Mouse (Mus musculus): ENCODE measurements around the gene Tceanc.

Tceanc gene

GRCm38 (mm10) chrX:166518345-166518744, at the start of gene Tceanc:
Tceanc (minus strand) TSS chrX:166518567.
- no peak for DNase-seq (ENCODE audit: low spot score in 2 of 2)

DNA sequence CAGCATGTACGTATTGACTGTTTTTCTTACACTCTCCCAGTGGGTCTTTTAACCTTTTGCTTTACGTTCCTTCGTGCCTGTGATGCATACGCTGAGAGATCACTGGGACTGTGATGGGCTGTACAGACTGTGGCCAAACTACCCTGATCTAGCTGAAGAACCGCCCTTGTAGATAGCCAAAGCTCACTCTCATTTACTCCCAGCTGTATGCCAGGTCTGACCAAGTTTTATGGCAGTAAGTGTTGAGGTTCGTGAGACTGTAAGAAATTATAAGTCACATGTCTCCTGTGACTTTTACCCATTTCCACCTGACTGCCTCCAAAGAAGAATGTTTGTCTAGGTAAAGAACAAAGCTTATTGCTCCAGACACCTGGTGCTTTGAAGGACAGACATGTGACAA, 47.6 kb upstream of the Tceanc start:
- DNase-seq (ENCODE audit: low spot score in 2 of 2), result no peak

DNA sequence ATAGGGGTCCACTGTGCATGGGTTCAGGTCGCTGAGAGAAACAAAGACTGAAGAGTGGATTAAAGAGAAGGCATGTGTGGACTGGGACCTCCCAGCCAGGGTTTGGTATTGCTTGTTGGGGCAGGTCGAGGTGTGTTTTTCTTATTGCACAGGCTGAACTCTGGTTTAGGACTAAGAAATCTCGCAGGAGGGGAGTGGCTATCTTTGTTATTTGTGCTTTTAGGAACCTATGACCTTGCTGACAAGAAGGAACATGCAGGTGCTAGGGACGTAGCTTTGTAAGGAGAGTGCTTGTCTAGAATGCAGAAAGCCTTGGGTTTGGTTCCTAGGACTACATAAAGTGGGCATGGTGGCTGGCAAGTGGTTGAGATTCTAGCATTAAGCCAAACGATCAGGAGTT, 47.0 kb upstream of the Tceanc start:
- DNase-seq (ENCODE audit: low spot score in 2 of 2), result no peak

DNA sequence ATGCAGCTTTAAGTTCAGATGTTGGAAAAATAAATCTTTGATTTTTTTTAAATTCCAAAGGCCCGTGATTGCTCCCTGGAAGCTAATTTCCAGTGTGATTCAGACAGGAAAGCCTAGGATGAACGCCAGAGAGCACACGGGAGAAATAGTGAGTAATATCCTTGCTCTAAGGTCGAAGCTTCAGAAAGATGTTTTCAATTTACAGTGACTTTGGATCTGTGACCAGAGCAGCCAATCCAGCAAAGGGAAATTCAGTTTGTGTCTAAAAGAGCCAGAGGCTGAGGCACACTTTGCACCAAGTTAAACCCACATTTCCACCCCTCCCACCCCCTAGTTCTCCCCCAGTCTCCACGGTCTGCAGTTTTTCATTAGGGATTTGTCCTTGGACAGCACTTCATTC, 46.5 kb upstream of the Tceanc start:
- no peak for DNase-seq (ENCODE audit: low spot score in 2 of 2)

- no peak for DNase-seq (ENCODE audit: low spot score in 2 of 2)
These were observed 41.0 kb upstream of the Tceanc start for GRCm38 (mm10) chrX:166559333-166559732.

- no peak for DNase-seq (ENCODE audit: low spot score in 2 of 2)
These were observed 34.0 kb upstream of the Tceanc start for GRCm38 (mm10) chrX:166552355-166552754.

DNA sequence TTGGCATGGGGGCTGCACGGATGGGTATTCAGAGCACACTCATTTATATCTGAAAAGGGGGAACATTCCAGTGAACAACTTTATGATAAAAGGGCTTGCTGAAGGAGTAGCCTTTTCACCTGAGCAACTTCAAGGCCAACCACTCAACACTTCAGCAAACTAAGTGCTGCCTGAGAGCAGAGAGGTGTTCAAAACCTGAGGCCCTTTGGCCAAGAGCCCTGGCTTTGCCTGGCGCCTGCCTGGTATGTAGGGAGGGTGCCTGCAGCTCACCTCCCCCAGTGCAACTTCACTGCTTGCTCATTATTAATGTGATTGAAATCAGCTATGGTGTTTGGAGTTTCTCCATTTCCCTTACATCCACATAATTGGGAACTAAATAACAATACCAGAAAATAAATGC, 28.1 kb upstream of the Tceanc start:
- DNase-seq (ENCODE audit: low spot score in 2 of 2), result no peak

GRCm38 (mm10) chrX:166535138-166535537, 16.8 kb upstream of the Tceanc start:
- no peak for DNase-seq (ENCODE audit: low spot score in 2 of 2)

DNA sequence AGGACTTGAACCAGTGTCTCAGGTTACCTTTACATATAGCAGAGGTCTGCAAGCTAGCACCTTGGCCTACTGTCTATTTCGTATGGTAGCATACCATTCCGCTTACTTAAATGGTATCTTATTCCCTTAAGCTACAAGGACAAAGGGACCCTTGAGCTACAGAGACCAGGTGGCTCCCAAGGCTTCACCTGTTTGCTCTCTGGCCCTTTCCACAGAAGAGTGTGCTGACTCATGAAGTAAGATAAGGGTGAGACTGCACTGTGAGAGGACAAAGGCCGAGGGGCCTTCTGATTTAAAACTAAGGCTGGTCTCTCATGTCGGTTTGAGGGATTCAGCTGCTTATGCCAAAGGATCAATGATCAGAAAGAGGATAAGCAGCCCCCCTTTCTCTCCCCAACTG, 15.1 kb upstream of the Tceanc start:
- DNase-seq (ENCODE audit: low spot score in 2 of 2), result no peak

GRCm38 (mm10) chrX:166531671-166532070, 13.3 kb upstream of the Tceanc start:
- no peak for DNase-seq (ENCODE audit: low spot score in 2 of 2)

DNA sequence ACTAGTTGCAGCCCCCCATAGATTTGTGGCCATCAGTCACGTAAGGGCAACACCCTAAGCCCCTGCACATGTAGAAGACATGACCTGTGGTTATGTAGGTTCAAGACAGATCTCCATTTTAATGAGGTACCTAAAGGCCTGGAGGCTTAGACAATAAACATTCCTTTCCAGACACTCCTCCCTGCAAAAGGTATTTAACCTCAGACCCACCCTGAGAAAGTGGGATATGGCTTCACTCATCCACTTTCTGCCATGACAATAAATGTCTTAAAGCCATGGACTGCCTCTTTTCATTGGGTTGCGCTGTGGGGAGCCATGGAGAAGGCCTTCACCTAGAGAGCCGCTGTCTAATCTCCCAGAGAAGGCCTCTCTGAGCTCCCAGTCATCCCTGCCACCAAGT, 9.8 kb upstream of the Tceanc start:
- DNase-seq (ENCODE audit: low spot score in 2 of 2), result no peak

DNA sequence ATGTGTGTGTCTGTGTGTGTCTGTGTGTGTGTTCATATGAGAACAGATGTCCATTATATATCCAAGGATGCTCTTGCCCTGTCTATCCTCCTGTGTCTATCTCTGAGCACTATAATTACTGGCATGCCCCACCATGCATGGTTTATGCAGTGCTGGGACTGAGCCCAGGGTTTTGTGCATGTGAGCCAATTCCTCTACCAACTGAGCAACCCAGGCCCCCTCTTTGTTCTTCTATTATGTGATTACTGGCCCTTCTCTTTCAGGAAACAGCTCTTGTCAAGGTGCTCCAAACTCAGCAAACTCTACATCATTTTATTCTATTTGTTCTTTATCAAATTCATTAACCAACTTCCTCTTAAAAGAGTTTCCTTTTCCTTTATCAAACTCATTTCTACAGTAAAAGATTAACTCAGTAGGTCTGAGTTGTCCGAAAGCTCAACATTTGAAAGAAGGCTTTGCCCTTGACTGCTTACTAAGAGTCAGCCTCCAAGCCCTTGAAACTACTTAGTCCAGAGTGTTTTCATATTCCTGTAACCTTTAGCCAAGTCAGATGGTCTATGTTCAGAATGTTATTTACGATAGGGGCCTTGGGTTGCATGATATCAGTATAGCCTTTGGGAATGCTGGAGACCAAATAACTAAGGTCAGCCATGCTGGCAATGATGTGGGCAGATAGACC, 7.4 kb upstream of the Tceanc start:
- DNase-seq (ENCODE audit: low spot score in 2 of 2), result no peak

DNA sequence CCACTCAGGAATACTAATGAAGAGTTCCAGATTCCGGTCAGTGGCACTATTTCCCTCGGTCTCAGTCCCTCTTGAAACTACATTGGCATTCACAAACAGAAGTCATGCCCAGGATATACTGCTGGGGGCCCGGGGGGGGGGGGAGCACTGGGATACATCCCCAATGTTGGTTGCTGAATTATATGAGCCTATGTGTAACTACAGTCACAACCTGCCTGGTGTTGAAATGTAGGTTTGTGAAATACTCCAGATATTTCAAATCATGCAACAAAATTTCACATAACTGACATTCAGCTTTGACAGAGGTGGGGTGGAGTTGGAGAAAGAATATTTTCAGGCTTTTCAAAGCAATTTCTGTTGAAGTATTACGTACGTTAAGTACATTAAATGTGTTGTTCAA, 2.4 kb upstream of the Tceanc start:
- DNase-seq (ENCODE audit: low spot score in 2 of 2), result no peak

DNA sequence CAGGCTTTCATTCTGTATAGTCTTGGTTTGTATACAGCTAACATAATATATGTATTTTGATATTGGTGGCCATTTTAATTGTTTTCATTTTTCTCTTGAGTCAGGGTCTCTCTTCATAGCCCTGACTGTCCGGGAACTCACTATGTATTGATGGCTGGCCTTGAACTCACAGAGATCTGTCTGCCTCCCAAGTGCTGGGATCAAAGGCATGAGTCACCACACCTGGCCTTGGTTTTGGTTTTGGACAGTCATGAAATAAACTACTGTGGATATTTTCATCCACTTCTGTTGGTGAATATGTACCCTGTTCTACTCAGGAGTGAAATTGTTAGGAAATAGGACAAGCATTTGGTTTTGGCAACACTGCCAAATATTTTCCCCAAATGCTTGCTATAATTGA, 1.7 kb downstream of the Tceanc start:
- no peak for DNase-seq (ENCODE audit: low spot score in 2 of 2)

DNA sequence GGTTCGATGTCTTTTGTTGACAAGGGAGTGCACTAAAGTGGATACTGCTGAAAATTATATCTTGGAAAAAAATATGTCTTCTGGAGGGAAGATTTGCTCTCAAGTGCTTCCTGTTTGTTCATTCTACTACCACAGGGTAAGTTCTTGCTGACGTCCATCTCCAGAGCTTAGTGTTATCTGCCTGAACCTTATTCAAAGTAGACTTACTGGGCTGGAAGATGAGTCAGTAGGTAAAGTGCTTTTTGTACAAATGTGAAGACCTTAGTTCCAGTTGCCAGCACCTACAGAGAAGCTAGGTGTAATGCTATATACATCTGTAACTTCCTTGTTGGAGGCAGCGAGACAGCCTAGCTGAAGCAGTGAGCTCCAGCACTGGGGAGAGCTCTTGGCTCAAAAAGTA, 2.4 kb downstream of the Tceanc start:
- no peak for DNase-seq (ENCODE audit: low spot score in 2 of 2)

- peak in 1 of 2 experiments; percentile 37 for DNase-seq (ENCODE audit: low spot score in 2 of 2)
These were observed 4.3 kb downstream of the Tceanc start for GRCm38 (mm10) chrX:166514035-166514434.

DNA sequence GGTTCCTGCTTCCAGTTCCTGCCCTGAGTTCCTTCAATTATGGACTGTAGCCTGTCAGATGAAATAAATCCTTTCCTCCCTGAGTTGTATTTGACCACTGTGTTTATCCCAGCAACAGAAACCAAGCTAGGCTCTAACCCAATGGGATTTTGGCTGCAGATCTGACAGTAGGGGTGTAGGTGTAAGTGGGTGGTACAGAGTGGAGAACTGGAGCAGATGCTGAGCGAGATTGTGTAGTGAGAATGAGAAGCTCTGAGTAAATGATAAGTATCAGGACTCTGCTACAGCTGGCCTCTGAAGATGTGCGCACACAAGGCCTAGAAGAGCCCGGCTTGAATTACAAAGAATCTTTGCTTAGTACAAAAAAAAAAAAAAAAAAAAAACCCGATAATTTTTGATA, 6.3 kb downstream of the Tceanc start:
- DNase-seq (ENCODE audit: low spot score in 2 of 2), result no peak

- no peak for DNase-seq (ENCODE audit: low spot score in 2 of 2)
These were observed 7.3 kb downstream of the Tceanc start for GRCm38 (mm10) chrX:166511107-166511506.

DNA sequence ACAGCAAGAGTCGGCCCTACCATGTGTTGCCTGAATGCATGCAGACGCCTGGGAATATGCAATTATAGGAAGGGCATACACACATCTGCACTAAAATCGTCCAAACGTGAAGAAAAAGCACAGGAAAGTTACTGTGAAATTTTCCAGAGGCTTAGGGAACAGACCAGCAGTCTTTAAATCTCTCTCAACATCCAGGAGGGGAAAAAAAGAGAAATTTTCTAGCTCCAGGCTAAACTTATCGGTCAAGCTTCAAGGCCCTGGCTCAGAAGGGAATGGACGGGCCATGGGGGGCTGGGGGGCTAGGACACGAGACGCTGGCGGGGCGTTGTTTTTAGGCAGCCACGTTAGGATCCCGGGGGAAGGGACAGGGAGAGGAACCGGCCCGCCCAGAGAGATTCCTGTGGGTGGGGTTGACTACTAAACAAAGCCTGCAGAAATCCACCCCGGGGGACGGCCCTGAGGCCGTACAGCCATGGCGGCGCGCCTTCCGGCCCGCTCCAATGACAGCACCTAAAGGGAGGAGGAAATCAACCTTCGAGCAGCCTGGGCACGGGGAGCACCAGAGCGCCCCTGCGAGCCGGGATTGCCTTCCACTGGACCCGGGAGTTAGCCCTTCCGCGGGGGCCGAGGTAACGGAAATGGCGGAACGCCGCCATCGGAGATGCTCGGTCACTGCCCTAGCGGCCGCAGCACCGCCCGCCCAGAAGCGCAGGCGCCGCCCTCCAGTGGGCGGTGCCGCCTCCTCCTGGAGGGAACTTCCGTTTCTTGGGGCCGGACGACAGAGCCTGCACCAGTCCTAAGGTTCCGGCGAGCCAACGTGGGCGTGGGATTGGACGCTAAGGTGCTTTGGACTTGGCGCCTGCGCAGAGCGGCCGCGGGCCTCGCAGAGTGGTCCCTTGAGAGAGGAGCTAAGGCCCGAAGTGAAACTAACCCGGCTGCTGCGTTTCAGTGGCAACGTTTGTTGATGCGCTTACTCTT, 8.3 kb downstream of the Tceanc start:
- peak; percentile 81 to 94 for DNase-seq (ENCODE audit: low spot score in 2 of 2)

DNA sequence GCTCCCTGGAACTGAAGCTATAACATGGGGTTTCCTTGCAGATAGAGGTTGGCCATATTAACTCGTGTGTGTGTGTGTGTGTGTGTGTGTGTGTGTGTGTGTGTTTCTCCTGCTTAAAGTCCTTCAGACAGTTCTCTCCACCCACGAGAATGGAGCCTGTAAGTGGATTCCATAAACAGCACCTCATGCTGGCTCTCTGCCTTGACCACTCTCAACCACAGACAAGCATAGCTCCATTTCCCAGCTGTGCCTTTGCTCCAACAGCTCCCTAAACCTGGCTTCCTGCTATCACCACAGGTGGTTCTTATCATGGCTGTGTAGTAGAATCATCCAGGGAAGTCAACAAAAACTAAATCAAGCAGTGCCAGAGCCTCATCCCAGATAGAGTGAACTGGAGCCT, 13.9 kb downstream of the Tceanc start:
- DNase-seq (ENCODE audit: low spot score in 2 of 2), result no peak

GRCm38 (mm10) chrX:166499496-166500190, 18.7 kb downstream of the Tceanc start:
- DNase-seq (ENCODE audit: low spot score in 2 of 2), result no peak

- no peak for DNase-seq (ENCODE audit: low spot score in 2 of 2)
These were observed 20.6 kb downstream of the Tceanc start for GRCm38 (mm10) chrX:166497771-166498170.
